Mouse (Mus musculus) neural tube, embryonic 13.5 days (tissue): ENCODE data around the gene Fgd3. TPM values are rescaled to one million over a fixed set of nuclear protein-coding genes. Genes with fewer than 3 reads are reported as not detected.
A peak's percentile ranks its signal among the peaks of the same experiment; 100 is the strongest.

Experiments used
- ATAC-seq: fragments of 200-750 bp; cut with Nextera tagmentation; 2 replicates; pipeline ENCODE4 v1.8.0; 2017; ENCODE audit warnings: low read depth, mild to moderate bottlenecking, moderate TSS enrichment, moderate library complexity
- H3K27ac ChIP-seq: fragments of 300-500 bp; sonication (generic); replicated peaks from 2 replicates; pipeline ENCODE4 v1.5.1; 2015; ENCODE audit warnings: moderate library complexity, mild to moderate bottlenecking, inconsistent platforms
- H3K27me3 ChIP-seq: fragments of 300-500 bp; sonication (generic); 2 replicates; pipeline ENCODE4 v1.6.1; 2015; ENCODE audit warnings: mild to moderate bottlenecking, inconsistent platforms
- H3K36me3 ChIP-seq: fragments of 300-500 bp; sonication (generic); 2 replicates; pipeline ENCODE4 v1.6.1; 2015; ENCODE audit warnings: mild to moderate bottlenecking, inconsistent platforms
- H3K4me1 ChIP-seq: fragments of 300-500 bp; sonication (generic); replicated peaks from 2 replicates; pipeline ENCODE4 v1.6.1; 2015; ENCODE audit warnings: inconsistent platforms
- H3K4me2 ChIP-seq: fragments of 300-500 bp; sonication (generic); 2 replicates; pipeline ENCODE4 v1.6.1; 2015; ENCODE audit warnings: inconsistent platforms, mild to moderate bottlenecking, moderate library complexity
- H3K4me3 ChIP-seq: fragments of 300-500 bp; sonication (generic); 2 replicates; pipeline ENCODE4 v1.5.1; 2015; ENCODE audit warnings: mild to moderate bottlenecking, inconsistent platforms
- H3K9ac ChIP-seq: fragments of 300-500 bp; sonication (generic); 2 replicates; pipeline ENCODE4 v1.6.1; 2015; ENCODE audit warnings: moderate library complexity, mild to moderate bottlenecking, inconsistent platforms
- H3K9me3 ChIP-seq: fragments of 300-500 bp; sonication (generic); 2 replicates; pipeline ENCODE4 v1.6.1; 2016; ENCODE audit warnings: inconsistent platforms
- WGBS: fragments of 180-500 bp; shearing (Covaris S2); methylation state at CpG from one replicate; pipeline ENCODE4 v1.1.7; 2015; 5-methylcytosine and 5-hydroxymethylcytosine counted together
- polyA plus RNA-seq: library from polyadenylated mRNA; unstranded; fragments of >200 nt; fragmentation: Nextera tagmentation; extraction: Ambion mirVana; gene quantifications from 2 replicates; pipeline ENCODE4 v1.2.1, GENCODE M21; 2015

Gene Fgd3
- polyA plus RNA-seq, 1 experiment from 2014 or later = 3.8 TPM

DNA sequence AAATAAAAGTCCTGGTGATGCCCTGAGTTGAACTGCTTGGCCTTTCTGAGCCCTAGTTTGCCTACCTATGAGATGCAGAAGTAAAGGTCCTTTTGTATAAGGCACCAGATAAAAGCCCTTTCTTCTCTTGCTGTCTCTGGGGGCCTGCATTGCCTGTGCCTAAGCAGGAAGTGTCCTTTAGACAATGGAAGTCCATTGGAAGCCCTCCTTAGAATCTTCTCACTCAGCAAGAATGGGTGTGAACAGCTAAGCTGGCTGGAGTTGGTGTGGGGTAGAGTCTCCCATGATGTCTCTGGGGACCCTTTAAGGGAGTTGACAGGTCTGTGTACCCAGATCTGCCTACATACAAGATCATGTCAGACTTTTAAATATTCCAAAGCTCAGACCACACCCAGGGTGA lies 33.3 kb upstream of the Fgd3 start:
- H3K9me3 ChIP-seq = no peaks in the 10 kb centered on the region
- H3K27me3 ChIP-seq = no peaks in the 10 kb centered on the region
- H3K4me2 ChIP-seq = no peak overlapping the region
- no peak overlapping the region for H3K9ac ChIP-seq
- peaks cover 14% of the 10 kb centered on the region for H3K36me3 ChIP-seq
- H3K4me3 ChIP-seq = no peak overlapping the region
- H3K4me1 ChIP-seq = peaks cover 61% of the 10 kb centered on the region
- ATAC-seq = no peak
- peak overlapping the region; percentile 69 for H3K27ac ChIP-seq

DNA sequence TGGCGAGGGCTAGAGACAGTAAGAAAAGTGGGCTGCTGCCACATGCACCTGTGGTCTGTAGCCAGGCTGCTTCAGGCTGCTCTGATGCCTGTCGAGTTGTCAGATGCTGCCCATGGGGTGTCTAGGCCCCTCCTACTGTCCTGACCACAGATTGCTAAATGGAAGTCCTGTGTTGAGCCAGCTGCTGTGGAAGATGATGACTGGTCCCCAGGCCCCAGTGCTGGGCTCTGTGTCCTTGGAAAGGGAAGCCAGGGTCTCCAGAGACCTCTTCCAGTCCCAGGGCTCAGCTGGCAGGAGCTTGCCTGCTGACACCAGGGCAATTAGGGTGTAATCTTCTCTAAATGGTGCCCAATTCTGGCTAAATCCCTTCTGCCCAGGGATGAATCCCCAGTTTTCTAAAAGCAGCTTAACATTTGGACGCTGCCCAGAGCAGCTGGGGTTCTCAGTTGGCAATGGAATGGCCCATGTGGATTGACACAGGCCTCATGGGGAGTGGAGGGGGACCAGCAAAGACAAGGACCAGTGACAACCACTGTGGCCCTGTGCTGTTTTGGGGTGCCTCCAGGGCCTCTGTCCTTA lies 32.6 kb upstream of the Fgd3 start:
- Histone ChIP-seq H3K4me1 (peaks cover 64% of the 10 kb centered on the region), H3K9ac (no peak overlapping the region), H3K9me3 (no peaks in the 10 kb centered on the region), H3K4me3 (no peak overlapping the region), H3K36me3 (peaks cover 14% of the 10 kb centered on the region), H3K27ac (peak overlapping the region; percentile 69), H3K4me2 (no peak overlapping the region), H3K27me3 (no peaks in the 10 kb centered on the region)
- whole genome bisulfite sequencing = 29% methylated on average over 3 of the region's 3 CpGs
- ATAC-seq = peak; percentile 80

DNA sequence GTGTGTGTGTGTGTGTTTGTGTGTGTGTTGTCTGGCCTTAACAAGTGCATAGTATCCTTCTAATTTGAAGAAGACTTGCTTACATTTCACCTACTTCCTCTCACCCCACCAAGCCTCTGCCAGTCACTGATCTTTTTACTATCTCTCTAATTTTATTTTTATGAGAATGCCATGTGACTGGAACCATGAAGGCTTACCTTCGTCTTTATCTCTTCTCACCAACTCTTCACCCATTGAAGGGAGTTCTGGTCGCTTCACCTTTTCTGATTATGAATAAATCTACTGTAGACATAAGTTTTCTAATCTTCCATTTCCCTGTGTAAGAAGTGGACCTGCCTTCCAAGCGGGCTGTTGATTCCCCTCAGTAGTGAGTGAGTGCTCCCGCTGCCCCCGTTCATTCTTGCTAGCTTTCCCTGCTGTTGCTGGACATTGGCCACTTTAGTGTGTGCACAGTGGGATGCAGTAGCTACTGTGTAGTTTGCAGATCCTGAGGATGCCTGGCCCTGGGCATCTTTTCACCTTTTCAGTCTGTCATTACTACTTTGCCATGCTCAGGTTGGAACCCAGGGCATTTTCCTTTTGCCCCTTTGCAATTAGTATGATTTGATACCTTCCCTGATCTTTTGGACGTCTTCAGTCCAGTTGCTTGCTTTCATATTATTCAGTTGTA lies 29.9 kb upstream of the Fgd3 start:
- H3K27me3 ChIP-seq = no peaks in the 10 kb centered on the region
- 91% methylated on average over 6 of the region's 6 CpGs for WGBS
- ATAC-seq = no peak
- no peak overlapping the region for H3K4me2 ChIP-seq
- H3K27ac ChIP-seq = no peak overlapping the region
- no peak overlapping the region for H3K4me3 ChIP-seq
- H3K4me1 ChIP-seq = peaks cover 76% of the 10 kb centered on the region
- H3K9ac ChIP-seq = no peak overlapping the region
- H3K36me3 ChIP-seq = no peaks in the 10 kb centered on the region
- no peaks in the 10 kb centered on the region for H3K9me3 ChIP-seq

DNA sequence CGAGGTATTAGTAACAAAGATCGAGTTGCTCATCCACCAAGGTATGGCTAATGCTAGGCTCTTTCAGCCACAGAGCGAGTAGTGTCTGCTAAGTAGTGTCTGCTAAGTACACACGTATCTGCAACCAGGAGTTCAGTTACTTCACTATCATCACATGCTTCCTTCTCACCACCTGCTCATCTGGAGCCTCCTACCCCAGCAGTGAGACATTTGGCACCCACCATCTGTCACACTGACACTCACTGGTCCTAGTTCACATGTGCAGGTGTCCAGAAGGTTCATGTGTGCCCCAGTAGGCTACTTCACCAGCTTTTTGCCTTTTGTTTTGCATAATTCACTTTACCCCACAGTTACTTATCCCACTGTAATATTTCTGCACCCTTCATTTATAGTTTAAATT lies 29.2 kb upstream of the Fgd3 start:
- WGBS = 87% methylated on average over 4 of the region's 4 CpGs
- Histone ChIP-seq H3K9ac (no peak overlapping the region), H3K36me3 (no peaks in the 10 kb centered on the region), H3K4me3 (no peak overlapping the region), H3K27me3 (no peaks in the 10 kb centered on the region), H3K4me1 (peaks cover 82% of the 10 kb centered on the region), H3K9me3 (no peaks in the 10 kb centered on the region), H3K4me2 (no peak overlapping the region), H3K27ac (0 out of 2 replicates have a peak overlapping the region, but pooled peaks have one; percentile 42)
- no peak for ATAC-seq

DNA sequence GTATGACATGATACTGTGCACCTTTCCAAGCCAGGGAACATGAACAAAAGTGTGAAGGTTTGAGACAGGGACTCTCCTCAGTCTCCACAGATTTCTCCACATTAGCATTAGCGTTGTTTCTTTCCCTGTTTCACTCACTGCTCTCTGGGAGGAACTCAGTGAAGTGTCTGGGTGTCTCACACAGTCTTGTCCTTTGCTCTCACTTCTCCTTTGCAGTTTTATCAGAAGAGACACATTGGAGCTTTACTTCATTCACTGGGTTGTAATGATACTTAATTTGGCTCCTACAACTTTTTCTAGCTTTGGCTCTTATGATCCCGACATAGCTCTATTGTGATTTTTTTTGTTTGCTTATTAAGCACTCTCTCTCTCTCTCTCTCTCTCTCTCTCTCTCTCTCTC lies 28.4 kb upstream of the Fgd3 start:
- Histone ChIP-seq H3K27ac (no peak overlapping the region), H3K36me3 (no peaks in the 10 kb centered on the region), H3K4me2 (no peak overlapping the region), H3K9me3 (no peaks in the 10 kb centered on the region), H3K9ac (no peak overlapping the region), H3K27me3 (no peaks in the 10 kb centered on the region), H3K4me3 (no peak overlapping the region), H3K4me1 (peaks cover 83% of the 10 kb centered on the region)
- ATAC-seq = no peak
- WGBS = 97% methylated on average over 2 of the region's 2 CpGs

DNA sequence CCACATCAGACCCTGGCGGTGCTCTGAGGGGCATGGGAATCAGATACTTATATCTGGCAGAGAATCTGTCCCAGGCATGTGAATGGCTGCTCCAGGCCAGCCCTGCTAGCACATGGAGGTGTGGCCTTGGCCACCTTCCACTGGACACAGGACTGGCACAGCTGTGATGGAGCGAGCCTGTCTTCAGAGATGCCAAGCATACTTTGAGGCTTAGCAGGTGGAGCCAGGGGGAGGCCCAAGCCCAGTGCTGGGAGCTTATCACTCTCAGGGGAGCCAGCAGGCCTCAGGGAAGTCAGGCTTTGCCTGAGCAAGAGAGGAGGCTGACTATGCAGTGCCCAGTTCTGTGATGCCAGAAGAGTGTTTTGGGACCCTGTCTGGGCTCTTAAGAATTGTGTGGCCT lies 25.4 kb upstream of the Fgd3 start:
- Histone ChIP-seq H3K9me3 (no peaks in the 10 kb centered on the region), H3K4me2 (peak overlapping the region; percentile 85), H3K4me1 (peaks cover 75% of the 10 kb centered on the region), H3K27me3 (no peaks in the 10 kb centered on the region), H3K27ac (peak overlapping the region; percentile 24; the same call in 1 of the 2 replicates), H3K36me3 (no peaks in the 10 kb centered on the region), H3K9ac (peak overlapping the region; percentile 93; the same call in 1 of the 2 replicates), H3K4me3 (no peak overlapping the region)
- 72% methylated on average over 2 of the region's 2 CpGs for WGBS
- no peak for ATAC-seq

DNA sequence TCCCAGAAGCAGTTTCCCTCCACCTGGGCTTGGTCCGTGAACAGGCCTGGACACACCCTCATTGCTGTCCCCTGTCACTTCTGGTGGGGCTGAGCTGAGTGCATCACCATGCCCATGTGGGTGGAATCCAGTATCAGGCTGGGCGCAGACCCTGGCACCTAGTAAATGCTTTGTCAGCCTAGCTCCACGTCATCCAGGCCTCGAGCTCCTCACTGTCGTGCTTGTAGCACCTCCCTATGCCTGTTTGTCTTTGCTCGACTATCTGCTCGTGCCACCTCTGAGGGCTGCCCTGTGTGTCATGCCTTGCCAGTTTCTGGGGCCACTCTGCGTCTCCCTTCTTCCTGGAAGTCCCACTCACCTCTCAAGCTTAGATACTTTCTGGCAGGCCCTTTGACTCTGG lies 24.5 kb upstream of the Fgd3 start:
- Histone ChIP-seq H3K9me3 (no peaks in the 10 kb centered on the region), H3K27me3 (no peaks in the 10 kb centered on the region), H3K9ac (peak overlapping the region; percentile 93), H3K4me2 (peak overlapping the region; percentile 85), H3K36me3 (no peaks in the 10 kb centered on the region), H3K4me3 (peak overlapping the region; percentile 96), H3K27ac (peak overlapping the region; percentile 52), H3K4me1 (peaks cover 82% of the 10 kb centered on the region)
- ATAC-seq = no peak
- 88% methylated on average over 8 of the region's 8 CpGs for WGBS

DNA sequence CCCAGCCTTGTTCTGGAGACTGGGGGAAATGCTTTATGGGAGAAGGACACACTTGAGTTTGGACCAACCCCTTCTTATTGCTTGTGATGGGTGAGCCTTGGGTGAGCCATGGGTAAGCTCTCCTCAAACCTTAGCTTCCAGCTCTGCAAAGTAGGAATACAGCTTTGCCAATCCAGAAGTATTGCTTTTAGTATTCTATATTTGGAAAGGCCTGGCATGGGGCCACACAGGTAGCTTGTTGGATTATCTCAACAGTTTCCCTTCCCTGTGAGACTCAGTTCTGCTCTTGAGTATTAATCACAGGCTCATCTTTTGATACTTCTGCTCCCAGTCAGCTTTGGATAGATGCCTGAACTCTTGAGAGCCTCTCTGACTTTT lies 22.6 kb upstream of the Fgd3 start:
- Histone ChIP-seq H3K9me3 (no peaks in the 10 kb centered on the region), H3K27ac (peak overlapping the region; percentile 82), H3K4me1 (peaks cover 66% of the 10 kb centered on the region), H3K36me3 (no peaks in the 10 kb centered on the region), H3K4me2 (peak overlapping the region; percentile 85), H3K27me3 (no peaks in the 10 kb centered on the region), H3K4me3 (peak overlapping the region; percentile 96), H3K9ac (peak overlapping the region; percentile 93)
- ATAC-seq = no peak

DNA sequence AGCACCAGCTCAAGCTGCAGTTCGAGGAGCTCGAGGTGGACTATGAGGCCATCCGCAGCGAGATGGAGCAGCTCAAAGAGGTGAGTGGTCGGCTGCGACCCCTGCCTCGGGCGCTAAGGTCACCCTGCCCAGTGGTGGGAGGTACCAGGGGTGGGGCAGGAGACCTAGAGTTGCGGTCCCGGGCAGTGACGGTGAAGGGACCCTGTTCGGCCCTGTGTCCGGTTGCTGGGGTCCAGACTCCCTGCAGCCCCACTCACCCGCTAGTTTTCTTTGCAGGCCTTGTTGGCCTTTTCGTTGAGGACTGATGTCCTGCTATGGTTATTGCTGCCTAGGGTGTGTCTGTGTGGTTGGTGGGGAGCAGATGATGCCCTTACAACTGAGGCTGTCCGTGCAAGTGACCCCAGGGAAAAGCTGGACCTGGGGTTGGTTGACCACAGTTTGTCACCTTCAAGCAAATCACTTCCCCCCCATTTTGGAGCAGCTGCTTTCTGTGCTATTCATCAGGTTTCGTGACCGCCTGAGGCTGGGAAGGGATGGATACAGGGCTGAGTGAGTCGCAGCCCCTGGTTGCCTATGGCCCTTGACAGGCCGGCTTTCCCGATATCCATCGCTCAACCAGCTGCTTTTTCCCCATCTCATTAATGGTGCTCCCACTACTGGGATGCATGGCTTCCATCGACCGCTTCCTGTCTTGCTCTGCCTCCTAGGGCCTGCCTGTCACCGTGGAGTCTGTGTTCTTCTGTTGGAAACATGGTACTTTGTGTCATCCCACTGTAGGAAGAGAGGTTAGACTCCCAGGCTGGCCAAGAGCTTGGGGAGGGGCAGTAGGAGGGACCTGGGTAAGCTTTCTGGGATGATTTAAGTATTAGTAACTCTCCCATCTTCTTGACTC lies 22.0 kb upstream of the Fgd3 start:
- ATAC-seq = peak; percentile 7
- H3K27me3 ChIP-seq = no peaks in the 10 kb centered on the region
- no peaks in the 10 kb centered on the region for H3K36me3 ChIP-seq
- peaks cover 61% of the 10 kb centered on the region for H3K4me1 ChIP-seq
- peak overlapping the region; percentile 82 for H3K27ac ChIP-seq
- H3K4me3 ChIP-seq = peak overlapping the region; percentile 96
- H3K9ac ChIP-seq = peak overlapping the region; percentile 93
- H3K4me2 ChIP-seq = peak overlapping the region; percentile 85
- WGBS = 3% methylated on average over 25 of the region's 25 CpGs
- H3K9me3 ChIP-seq = no peaks in the 10 kb centered on the region

DNA sequence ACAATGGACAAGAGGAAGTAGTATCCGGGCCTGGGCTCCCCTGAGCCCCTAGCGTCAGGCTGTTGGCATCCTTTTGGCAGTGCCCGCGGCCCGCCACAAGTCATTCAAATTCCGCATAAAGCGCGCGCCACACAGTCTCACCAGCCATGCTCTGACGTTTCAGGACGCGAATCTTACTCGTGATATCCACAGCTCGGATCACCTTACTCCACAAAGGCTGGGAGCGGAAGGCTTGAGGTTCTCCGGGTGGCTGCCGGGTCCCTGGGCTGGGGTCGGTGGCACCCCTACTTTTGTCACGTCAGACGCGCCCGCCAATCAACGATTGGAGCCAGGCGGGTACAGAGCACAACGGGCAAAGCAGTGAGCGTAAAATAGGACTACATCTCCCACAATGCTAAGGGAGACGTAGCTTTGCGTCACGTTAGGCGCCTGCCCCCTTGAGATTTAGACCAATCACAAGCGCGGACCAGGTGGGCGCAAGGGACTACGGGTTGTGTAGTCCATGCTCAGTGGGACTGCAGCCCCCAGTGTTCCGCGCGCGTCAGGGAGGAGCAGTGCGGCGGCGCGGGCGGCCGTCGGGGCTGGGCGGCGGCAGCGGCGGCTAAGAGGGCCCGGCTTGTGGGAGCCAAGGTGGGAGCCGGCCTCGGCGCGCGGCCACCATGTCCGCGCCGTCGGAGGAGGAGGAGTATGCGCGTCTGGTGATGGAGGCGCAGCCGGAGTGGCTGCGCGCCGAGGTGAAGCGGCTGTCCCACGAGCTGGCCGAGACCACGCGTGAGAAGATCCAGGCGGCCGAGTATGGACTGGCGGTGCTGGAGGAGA lies 21.1 kb upstream of the Fgd3 start, which contains the start of gene Bicd2:
Gene Bicd2 (plus strand): TSS at position 574 of the 819 bp plus-strand sequence.
- peak within 1 kb of the TSS; percentile 85 for H3K4me2 ChIP-seq
- WGBS = under 1% methylated on average over 74 of the region's 74 CpGs
- ATAC-seq = peak; percentile 99
- no peaks in the 10 kb centered on the region for H3K9me3 ChIP-seq
- peak within 1 kb of the TSS; percentile 93 for H3K9ac ChIP-seq
- peaks cover 55% of the 10 kb centered on the region for H3K4me1 ChIP-seq
- H3K36me3 ChIP-seq = no peaks in the 10 kb centered on the region
- H3K27me3 ChIP-seq = no peaks in the 10 kb centered on the region
- peak within 1 kb of the TSS; percentile 96 for H3K4me3 ChIP-seq
- H3K27ac ChIP-seq = peak within 1 kb of the TSS; percentile 94

DNA sequence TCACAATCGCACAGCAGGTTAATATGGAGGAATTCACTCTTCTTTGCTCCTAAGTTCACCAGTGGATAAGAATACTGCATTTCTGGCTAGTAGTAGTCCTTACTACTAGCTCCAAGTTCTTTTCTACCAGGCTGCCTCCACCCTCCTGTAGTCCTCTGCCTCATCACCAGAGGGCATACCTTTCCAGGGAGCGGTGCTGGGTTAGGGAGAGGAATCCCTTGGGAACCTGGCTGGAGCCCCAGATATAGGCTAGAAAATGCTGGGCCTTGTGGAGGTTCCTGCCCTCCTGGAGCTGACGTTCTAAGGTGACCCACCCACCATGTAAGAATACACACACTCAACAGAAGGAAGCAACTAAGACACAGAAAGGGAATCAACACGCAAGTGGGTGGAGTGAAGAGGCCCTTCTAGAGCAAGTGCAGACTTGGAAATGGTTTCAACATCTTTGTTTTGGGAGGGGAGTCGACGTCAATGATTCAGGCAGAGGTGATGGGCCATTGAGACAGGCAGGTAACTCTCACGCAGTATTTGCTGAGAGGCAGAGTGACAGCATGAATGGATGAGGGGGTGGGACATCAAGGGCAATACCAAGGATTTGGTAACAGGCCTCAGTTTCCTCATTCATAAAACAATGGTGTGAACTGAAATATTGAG lies 18.9 kb upstream of the Fgd3 start:
- no peak overlapping the region for H3K4me2 ChIP-seq
- H3K4me1 ChIP-seq = peaks cover 33% of the 10 kb centered on the region
- H3K9me3 ChIP-seq = no peaks in the 10 kb centered on the region
- no peaks in the 10 kb centered on the region for H3K36me3 ChIP-seq
- WGBS = 74% methylated on average over 7 of the region's 7 CpGs
- no peak overlapping the region for H3K4me3 ChIP-seq
- H3K9ac ChIP-seq = no peak overlapping the region
- no peak overlapping the region for H3K27ac ChIP-seq
- no peaks in the 10 kb centered on the region for H3K27me3 ChIP-seq
- no peak for ATAC-seq
